Mouse (Mus musculus) liver, postnatal 0 days (tissue): ENCODE data around the gene Dpf3. TPM values are rescaled to one million over a fixed set of nuclear protein-coding genes. Genes with fewer than 3 reads are reported as not detected.

Experiments used
- ATAC-seq: fragments of 200-750 bp; cut with Nextera tagmentation; 2 replicates; pipeline ENCODE4 v1.8.0; 2017; ENCODE audit warnings: mild to moderate bottlenecking, moderate library complexity
- DNase-seq: peaks from one replicate; pipeline ENCODE4 v3.0.0-alpha.2; 2016
- H3K27ac ChIP-seq: fragments of 300-500 bp; sonication (generic); 2 replicates; pipeline ENCODE4 v1.5.1; 2014; ENCODE audit warnings: antibody characterized with exemption, moderate library complexity, mild to moderate bottlenecking, low read depth
- H3K27me3 ChIP-seq: fragments of 300-500 bp; sonication (generic); 2 replicates; pipeline ENCODE4 v1.6.1; 2014; ENCODE audit warnings: low read length, control low read depth, mixed read lengths; ENCODE audit not compliant: insufficient read depth
- H3K36me3 ChIP-seq: fragments of 300-500 bp; sonication (generic); replicated peaks from 2 replicates; pipeline ENCODE4 v1.6.1; 2014; ENCODE audit warnings: mild to moderate bottlenecking, control low read depth, low read length, moderate library complexity, mixed read lengths; ENCODE audit not compliant: insufficient read depth
- H3K4me1 ChIP-seq: fragments of 300-500 bp; sonication (generic); 2 replicates; pipeline ENCODE4 v1.6.1; 2014; ENCODE audit warnings: antibody characterized with exemption, mild to moderate bottlenecking, control low read depth; ENCODE audit not compliant: insufficient read depth
- H3K4me2 ChIP-seq: fragments of 300-500 bp; sonication (generic); 2 replicates; pipeline ENCODE4 v1.6.1; 2014; ENCODE audit warnings: low read depth, mild to moderate bottlenecking, low read length, moderate library complexity, mixed read lengths
- H3K4me3 ChIP-seq: fragments of 300-500 bp; sonication (generic); 2 replicates; pipeline ENCODE4 v1.5.1; 2014; ENCODE audit warnings: low read depth, low read length
- H3K9ac ChIP-seq: fragments of 300-500 bp; sonication (generic); replicated peaks from 2 replicates; pipeline ENCODE4 v1.6.1; 2014; ENCODE audit warnings: mild to moderate bottlenecking, moderate library complexity
- H3K9me3 ChIP-seq: fragments of 300-500 bp; sonication (generic); 2 replicates; pipeline ENCODE4 v1.6.1; 2016; ENCODE audit warnings: mild to moderate bottlenecking, control low read depth, low read length, mixed read lengths
- CTCF ChIP-seq: sonication (generic); IDR thresholded peaks from 2 replicates; pipeline ENCODE4 v1.5.1; 2016; ENCODE audit warnings: antibody characterized with exemption, low read depth
- EP300 ChIP-seq: IDR thresholded peaks from 2 replicates; pipeline ENCODE4 v1.6.1; 2016; ENCODE audit warnings: antibody characterized with exemption, low read depth, mild to moderate bottlenecking
- WGBS: fragments of 180-500 bp; shearing (Covaris S2); extraction: QIAGEN DNeasy Blood & Tissue Kit; methylation state at CpG from one replicate; pipeline ENCODE4 v1.1.7; 2014; ENCODE audit not compliant: insufficient replicate concordance; 5-methylcytosine and 5-hydroxymethylcytosine counted together
- polyA plus RNA-seq: library from polyadenylated mRNA; unstranded; fragments of >200 nt; fragmentation: Nextera tagmentation; extraction: Ambion mirVana; gene quantifications from 2 replicates; pipeline ENCODE4 v1.2.1, GENCODE M21; 2015

Gene Dpf3
- polyA plus RNA-seq, 1 experiment from 2014 or later = 7.5 TPM

GRCm38 (mm10) chr12:83303221-83303620 is 184.3 kb downstream of the Dpf3 start:
- no peak for TF ChIP-seq EP300
- 0 out of 2 replicates have a peak, but pooled peaks cover 2% of the 10 kb centered on the region for H3K4me1 ChIP-seq
- no peak overlapping the region for H3K4me2 ChIP-seq
- no peak for DNase-seq
- no peak overlapping the region for H3K4me3 ChIP-seq
- 0 out of 2 replicates have a peak, but pooled peaks cover 5% of the 10 kb centered on the region for H3K36me3 ChIP-seq
- 79% methylated on average over 6 of the region's 6 CpGs for WGBS
- no peaks in the 10 kb centered on the region for H3K27me3 ChIP-seq
- no peak overlapping the region for H3K9ac ChIP-seq
- no peak overlapping the region for H3K27ac ChIP-seq
- no peaks in the 10 kb centered on the region for H3K9me3 ChIP-seq
- no peak for ATAC-seq

- H3K9ac ChIP-seq = no peak overlapping the region
- H3K36me3 ChIP-seq = 0 out of 2 replicates have a peak, but pooled peaks cover 5% of the 10 kb centered on the region
- no peak for TF ChIP-seq EP300
- no peak for TF ChIP-seq CTCF
- no peak overlapping the region for H3K27ac ChIP-seq
- H3K27me3 ChIP-seq = no peaks in the 10 kb centered on the region
- DNase-seq (no peak), ATAC-seq (no peak)
- no peak overlapping the region for H3K4me3 ChIP-seq
- no peaks in the 10 kb centered on the region; the same call in 1 of the 2 replicates for H3K9me3 ChIP-seq
- no peak overlapping the region for H3K4me2 ChIP-seq
- 64% methylated on average over 18 of the region's 18 CpGs for WGBS
- no peaks in the 10 kb centered on the region for H3K4me1 ChIP-seq
Observed at GRCm38 (mm10) chr12:83302320-83303153, 185.0 kb downstream of the Dpf3 start.

GRCm38 (mm10) chr12:83301616-83302319 is 185.7 kb downstream of the Dpf3 start:
- Histone ChIP-seq H3K9me3 (peaks cover 3% of the 10 kb centered on the region; the same call in 1 of the 2 replicates), H3K4me1 (no peaks in the 10 kb centered on the region), H3K27ac (no peak overlapping the region), H3K4me2 (no peak overlapping the region), H3K9ac (no peak overlapping the region), H3K4me3 (no peak overlapping the region), H3K27me3 (no peaks in the 10 kb centered on the region), H3K36me3 (0 out of 2 replicates have a peak, but pooled peaks cover 5% of the 10 kb centered on the region)
- WGBS = 83% methylated on average over 18 of the region's 18 CpGs
- no peak for TF ChIP-seq EP300
- no peak for TF ChIP-seq CTCF
- no peak for DNase-seq
- ATAC-seq = no peak

GRCm38 (mm10) chr12:83298358-83298757 is 189.2 kb downstream of the Dpf3 start:
- ATAC-seq (no peak), DNase-seq (no peak)
- Histone ChIP-seq H3K36me3 (0 out of 2 replicates have a peak, but pooled peaks cover 5% of the 10 kb centered on the region), H3K9me3 (peaks cover 3% of the 10 kb centered on the region; the same call in 1 of the 2 replicates), H3K4me3 (no peak overlapping the region), H3K4me1 (no peaks in the 10 kb centered on the region), H3K27me3 (no peaks in the 10 kb centered on the region), H3K9ac (no peak overlapping the region), H3K27ac (no peak overlapping the region), H3K4me2 (no peak overlapping the region)
- TF ChIP-seq CTCF (no peak), EP300 (no peak)
- 48% methylated on average over 5 of the region's 5 CpGs for WGBS

GRCm38 (mm10) chr12:83295031-83295430 is 192.5 kb downstream of the Dpf3 start:
- Histone ChIP-seq H3K4me3 (no peak overlapping the region), H3K27ac (no peak overlapping the region), H3K9ac (no peak overlapping the region), H3K36me3 (0 out of 2 replicates have a peak, but pooled peaks cover 5% of the 10 kb centered on the region), H3K4me2 (no peak overlapping the region), H3K4me1 (no peaks in the 10 kb centered on the region), H3K27me3 (no peaks in the 10 kb centered on the region), H3K9me3 (peaks cover 3% of the 10 kb centered on the region; the same call in 1 of the 2 replicates)
- no peak for DNase-seq
- 67% methylated on average over 8 of the region's 8 CpGs for WGBS
- no peak for ATAC-seq
- TF ChIP-seq EP300 (no peak), CTCF (no peak)

GRCm38 (mm10) chr12:83291915-83292314 is 195.6 kb downstream of the Dpf3 start:
- no peak for DNase-seq
- TF ChIP-seq CTCF = no peak
- no peak for TF ChIP-seq EP300
- whole genome bisulfite sequencing = 68% methylated on average over 5 of the region's 5 CpGs
- Histone ChIP-seq H3K4me3 (no peak overlapping the region), H3K27me3 (no peaks in the 10 kb centered on the region), H3K4me1 (no peaks in the 10 kb centered on the region), H3K36me3 (no peaks in the 10 kb centered on the region), H3K4me2 (no peak overlapping the region), H3K27ac (no peak overlapping the region), H3K9ac (no peak overlapping the region), H3K9me3 (no peaks in the 10 kb centered on the region)
- ATAC-seq = no peak
